Mouse (Mus musculus): ENCODE measurements at regions not wholly inside any gene's neighbourhood (a gene's known extent, or its start where the extent isn't known, plus 50 kb on each side); places are given as distances from the start of the nearest gene placed in this dataset.
A peak's percentile ranks its signal among the peaks of the same experiment; 100 is the strongest.

GRCm38 (mm10) chr9:94424438-94425135, 113.3 kb downstream of the 1190002N15Rik start:
- no peaks in the 10 kb centered on the region for H3K4me1 ChIP-seq
- no peak overlapping the region for H3K27ac ChIP-seq (replicated peaks)
- no peak for DNase-seq (ENCODE audit: low spot score)
- H3K9me3 ChIP-seq, result no peaks in the 10 kb centered on the region
- WGBS, result 84% methylated on average over 5 of the region's 5 CpGs
- no peaks in the 10 kb centered on the region for H3K27me3 ChIP-seq (replicated peaks; ENCODE audit: low read depth, poor library complexity, severe bottlenecking)
- H3K36me3 ChIP-seq (replicated peaks), result no peaks in the 10 kb centered on the region
- no peak overlapping the region for H3K4me3 ChIP-seq

- no peaks in the 10 kb centered on the region for H3K9me3 ChIP-seq
- peaks cover 12% of the 10 kb centered on the region for H3K4me1 ChIP-seq
- no peak overlapping the region for H3K27ac ChIP-seq (replicated peaks)
- WGBS, result 75% methylated on average over 8 of the region's 8 CpGs
- H3K36me3 ChIP-seq (replicated peaks), result no peaks in the 10 kb centered on the region
- no peak overlapping the region for H3K4me3 ChIP-seq
- DNase-seq (ENCODE audit: low spot score), result no peak
- H3K27me3 ChIP-seq (replicated peaks; ENCODE audit: low read depth, poor library complexity, severe bottlenecking), result no peaks in the 10 kb centered on the region
These were observed 127.3 kb downstream of the 1190002N15Rik start for GRCm38 (mm10) chr9:94410546-94410945.

- WGBS, result 34% methylated on average over 3 of the region's 3 CpGs
- no peak overlapping the region for H3K4me3 ChIP-seq
- DNase-seq (ENCODE audit: low spot score), result peak; percentile 28
- peaks cover 12% of the 10 kb centered on the region for H3K4me1 ChIP-seq
- no peaks in the 10 kb centered on the region for H3K36me3 ChIP-seq (replicated peaks)
- no peaks in the 10 kb centered on the region for H3K27me3 ChIP-seq (replicated peaks; ENCODE audit: low read depth, poor library complexity, severe bottlenecking)
- no peak overlapping the region for H3K27ac ChIP-seq (replicated peaks)
- no peaks in the 10 kb centered on the region for H3K9me3 ChIP-seq
These were observed 127.8 kb downstream of the 1190002N15Rik start for GRCm38 (mm10) chr9:94410042-94410441.

- DNase-seq (ENCODE audit: low spot score), result no peak
- no peak overlapping the region for H3K27ac ChIP-seq (replicated peaks)
- no peaks in the 10 kb centered on the region for H3K27me3 ChIP-seq (replicated peaks; ENCODE audit: low read depth, poor library complexity, severe bottlenecking)
- peaks cover 12% of the 10 kb centered on the region for H3K4me1 ChIP-seq
- H3K36me3 ChIP-seq (replicated peaks), result no peaks in the 10 kb centered on the region
- 51% methylated on average over 7 of the region's 7 CpGs for WGBS
- no peaks in the 10 kb centered on the region for H3K9me3 ChIP-seq
- H3K4me3 ChIP-seq, result no peak overlapping the region
These were observed 129.1 kb downstream of the 1190002N15Rik start for GRCm38 (mm10) chr9:94408635-94409323.

GRCm38 (mm10) chr9:94407671-94408070, 130.2 kb downstream of the 1190002N15Rik start:
- H3K4me3 ChIP-seq, result no peak overlapping the region
- no peak overlapping the region for H3K27ac ChIP-seq (replicated peaks)
- H3K36me3 ChIP-seq (replicated peaks), result no peaks in the 10 kb centered on the region
- WGBS, result 95% methylated on average over 10 of the region's 10 CpGs
- DNase-seq (ENCODE audit: low spot score), result no peak
- H3K4me1 ChIP-seq, result peaks cover 12% of the 10 kb centered on the region
- H3K27me3 ChIP-seq (replicated peaks; ENCODE audit: low read depth, poor library complexity, severe bottlenecking), result no peaks in the 10 kb centered on the region
- no peaks in the 10 kb centered on the region for H3K9me3 ChIP-seq

GRCm38 (mm10) chr9:94404551-94404950, 133.3 kb downstream of the 1190002N15Rik start:
- 80% methylated on average over 6 of the region's 6 CpGs for WGBS
- no peak for DNase-seq (ENCODE audit: low spot score)

GRCm38 (mm10) chr9:94400596-94400995, 137.3 kb downstream of the 1190002N15Rik start:
- 89% methylated on average over 1 of the region's 1 CpGs for WGBS
- no peaks in the 10 kb centered on the region for H3K36me3 ChIP-seq (replicated peaks)
- H3K27me3 ChIP-seq (replicated peaks; ENCODE audit: low read depth, poor library complexity, severe bottlenecking), result no peaks in the 10 kb centered on the region
- no peak overlapping the region for H3K4me3 ChIP-seq
- H3K27ac ChIP-seq (replicated peaks), result no peak overlapping the region
- no peaks in the 10 kb centered on the region for H3K4me1 ChIP-seq
- no peaks in the 10 kb centered on the region for H3K9me3 ChIP-seq
- DNase-seq (ENCODE audit: low spot score), result no peak

More at GRCm38 (mm10) chr9:94404551-94404950, 133.3 kb downstream of the 1190002N15Rik start:
- H3K27me3 ChIP-seq (replicated peaks; ENCODE audit: low read depth, poor library complexity, severe bottlenecking), result no peaks in the 10 kb centered on the region
- no peaks in the 10 kb centered on the region for H3K9me3 ChIP-seq
- H3K27ac ChIP-seq (replicated peaks), result no peak overlapping the region
- H3K4me1 ChIP-seq, result peaks cover 7% of the 10 kb centered on the region; the same call in 1 of the 2 replicates
- H3K36me3 ChIP-seq (replicated peaks), result no peaks in the 10 kb centered on the region
- H3K4me3 ChIP-seq, result no peak overlapping the region

- Histone ChIP-seq H3K4me1 (no peaks in the 10 kb centered on the region), H3K36me3 (replicated peaks) (no peaks in the 10 kb centered on the region), H3K27me3 (replicated peaks; ENCODE audit: low read depth, poor library complexity, severe bottlenecking) (no peaks in the 10 kb centered on the region), H3K27ac (replicated peaks) (no peak overlapping the region), H3K9me3 (no peaks in the 10 kb centered on the region), H3K4me3 (no peak overlapping the region)
- no peak for DNase-seq (ENCODE audit: low spot score)
- 78% methylated on average over 5 of the region's 5 CpGs for WGBS
These were observed 142.7 kb downstream of the 1190002N15Rik start for GRCm38 (mm10) chr9:94395215-94395614.

- no peak overlapping the region for H3K4me3 ChIP-seq
- no peaks in the 10 kb centered on the region for H3K9me3 ChIP-seq
- H3K27ac ChIP-seq (replicated peaks), result no peak overlapping the region
- H3K4me1 ChIP-seq, result no peaks in the 10 kb centered on the region
- H3K36me3 ChIP-seq (replicated peaks), result no peaks in the 10 kb centered on the region
- no peaks in the 10 kb centered on the region for H3K27me3 ChIP-seq (replicated peaks; ENCODE audit: low read depth, poor library complexity, severe bottlenecking)
- no peak for DNase-seq (ENCODE audit: low spot score)
These were observed 151.7 kb downstream of the 1190002N15Rik start for GRCm38 (mm10) chr9:94386190-94386589.

GRCm38 (mm10) chr9:94382293-94382692, 155.6 kb downstream of the 1190002N15Rik start:
- no peaks in the 10 kb centered on the region for H3K4me1 ChIP-seq
- no peak overlapping the region for H3K4me3 ChIP-seq
- no peaks in the 10 kb centered on the region for H3K27me3 ChIP-seq (replicated peaks; ENCODE audit: low read depth, poor library complexity, severe bottlenecking)
- H3K36me3 ChIP-seq (replicated peaks), result no peaks in the 10 kb centered on the region
- H3K9me3 ChIP-seq, result no peaks in the 10 kb centered on the region
- DNase-seq (ENCODE audit: low spot score), result no peak
- WGBS, result 94% methylated on average over 2 of the region's 2 CpGs
- no peak overlapping the region for H3K27ac ChIP-seq (replicated peaks)

GRCm38 (mm10) chr9:94378835-94379234, 159.0 kb downstream of the 1190002N15Rik start:
- H3K27ac ChIP-seq (replicated peaks), result no peak overlapping the region
- H3K9me3 ChIP-seq, result no peaks in the 10 kb centered on the region
- no peak for DNase-seq (ENCODE audit: low spot score)
- no peaks in the 10 kb centered on the region for H3K36me3 ChIP-seq (replicated peaks)
- H3K4me1 ChIP-seq, result no peaks in the 10 kb centered on the region
- H3K27me3 ChIP-seq (replicated peaks; ENCODE audit: low read depth, poor library complexity, severe bottlenecking), result no peaks in the 10 kb centered on the region
- WGBS, result 63% methylated on average over 5 of the region's 5 CpGs
- H3K4me3 ChIP-seq, result no peak overlapping the region

- no peak overlapping the region for H3K27ac ChIP-seq (replicated peaks)
These were observed 159.6 kb downstream of the 1190002N15Rik start for GRCm38 (mm10) chr9:94378291-94378690.

More at GRCm38 (mm10) chr9:94378291-94378690, 159.6 kb downstream of the 1190002N15Rik start:
- Histone ChIP-seq H3K4me3 (no peak overlapping the region), H3K4me1 (no peaks in the 10 kb centered on the region), H3K27me3 (replicated peaks; ENCODE audit: low read depth, poor library complexity, severe bottlenecking) (no peaks in the 10 kb centered on the region), H3K36me3 (replicated peaks) (no peaks in the 10 kb centered on the region), H3K9me3 (no peaks in the 10 kb centered on the region)
- 89% methylated on average over 6 of the region's 6 CpGs for WGBS
- DNase-seq (ENCODE audit: low spot score), result no peak
